Mouse (Mus musculus): ENCODE measurements around the gene Nmur1. TPM values are rescaled to one million over a fixed set of nuclear protein-coding genes. Genes with fewer than 3 reads are reported as not detected.

Nmur1 gene
- polyA plus RNA-seq, 1 experiment from 2014 or later = not detected

- peak; percentile 61; the same call in 1 of the 2 replicates for ATAC-seq (replicated peaks; ENCODE audit: low FRiP score)
- H3K4me2 ChIP-seq = no peak overlapping the region
- H3K36me3 ChIP-seq = no peaks in the 10 kb centered on the region
- H3K27ac ChIP-seq = no peak overlapping the region
- no peaks in the 10 kb centered on the region for H3K27me3 ChIP-seq
- H3K4me1 ChIP-seq = no peaks in the 10 kb centered on the region
- no peak overlapping the region for H3K9ac ChIP-seq
- WGBS = 30% methylated on average over 4 of the region's 4 CpGs
- no peak overlapping the region for H3K4me3 ChIP-seq (replicated peaks)
- H3K9me3 ChIP-seq (replicated peaks) = no peaks in the 10 kb centered on the region
These were observed 86.7 kb downstream of the Nmur1 start for GRCm38 (mm10) chr1:86339156-86339812.

DNA sequence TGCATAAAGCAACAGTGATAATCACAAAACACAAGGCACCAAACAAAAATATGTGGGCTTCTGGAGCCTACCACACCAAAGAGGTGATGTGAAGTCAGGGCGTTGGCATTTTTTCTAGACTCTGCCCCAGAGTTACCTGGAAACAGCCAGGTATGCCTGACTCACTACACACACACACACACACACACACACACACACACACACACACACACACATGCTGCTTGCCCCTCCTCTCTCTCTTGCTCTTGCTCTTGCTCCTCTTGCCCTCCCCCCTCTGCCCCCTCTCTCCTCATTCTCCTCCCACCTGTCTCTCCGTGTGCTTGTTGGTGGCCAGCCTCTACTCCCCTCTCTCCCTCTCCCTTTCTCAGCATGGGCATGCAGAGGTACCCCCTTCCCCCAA, 89.7 kb downstream of the Nmur1 start:
- no peak for ATAC-seq (replicated peaks; ENCODE audit: low FRiP score)
- no peak overlapping the region for H3K4me2 ChIP-seq
- no peaks in the 10 kb centered on the region for H3K27me3 ChIP-seq
- no peaks in the 10 kb centered on the region for H3K9me3 ChIP-seq (replicated peaks)
- no peak overlapping the region for H3K9ac ChIP-seq
- H3K36me3 ChIP-seq = no peaks in the 10 kb centered on the region
- H3K27ac ChIP-seq = no peak overlapping the region
- no peak overlapping the region for H3K4me3 ChIP-seq (replicated peaks)
- H3K4me1 ChIP-seq = no peaks in the 10 kb centered on the region
- WGBS = 30% methylated on average over 2 of the region's 2 CpGs

Small RNA genes within 50 kb of the gene (microRNA-seq; reads per million reads assigned to microRNA genes)
- gene mmu-mir-3535 = 21.3 reads per million, percentile 40 among the genes with 10 or more reads in this experiment

Other genes with a start within 250 kb of the Nmur1 start
- 7.5 and 7.8 TPM in 2 replicates for gene B3gnt7, start 123.4 kb downstream of the Nmur1 start, polyA plus RNA-seq (2015; fragmentation: Nextera tagmentation; extraction: Ambion mirVana)
- 500 and 531 TPM in 2 replicates for gene Ncl, start 66.8 kb downstream of the Nmur1 start, polyA plus RNA-seq (2015; fragmentation: Nextera tagmentation; extraction: Ambion mirVana)
- gene Tex44, start 101 bp upstream of the Nmur1 start, polyA plus RNA-seq (2015; fragmentation: Nextera tagmentation; extraction: Ambion mirVana) = not detected in 2 replicates
- 2,949 and 3,271 TPM in 2 replicates for gene Ptma, start 100.5 kb upstream of the Nmur1 start, polyA plus RNA-seq (2015; fragmentation: Nextera tagmentation; extraction: Ambion mirVana)
- gene Pde6d, start 156.4 kb upstream of the Nmur1 start, polyA plus RNA-seq (2015; fragmentation: Nextera tagmentation; extraction: Ambion mirVana) = 61.5 and 64.7 TPM in 2 replicates
- gene Cops7b, start 156.7 kb upstream of the Nmur1 start, polyA plus RNA-seq (2015; fragmentation: Nextera tagmentation; extraction: Ambion mirVana) = 42.9 and 43.6 TPM in 2 replicates
- gene Nppc, start 244.3 kb upstream of the Nmur1 start, polyA plus RNA-seq (2015; fragmentation: Nextera tagmentation; extraction: Ambion mirVana) = 3.7 and 4.3 TPM in 2 replicates